Mouse (Mus musculus) kidney, embryonic 14.5 days (tissue): ENCODE results near the gene Aloxe3. TPM values are rescaled to one million over a fixed set of nuclear protein-coding genes. Genes with fewer than 3 reads are reported as not detected.

Source experiments
- ATAC-seq: fragments of 200-750 bp; cut with Nextera tagmentation; 2 replicates; pipeline ENCODE4 v1.8.0; 2017; ENCODE audit warnings: moderate number of reproducible peaks, mild to moderate bottlenecking, moderate TSS enrichment, moderate library complexity; ENCODE audit not compliant: low FRiP score, low TSS enrichment
- H3K27ac ChIP-seq: fragments of 300-500 bp; sonication (generic); 2 replicates; pipeline ENCODE4 v1.5.1; 2014; ENCODE audit warnings: low read depth, mild to moderate bottlenecking, low read length, moderate library complexity, mixed read lengths
- H3K27me3 ChIP-seq: fragments of 300-500 bp; sonication (generic); 2 replicates; pipeline ENCODE4 v1.6.1; 2014; ENCODE audit warnings: mild to moderate bottlenecking, low read length; ENCODE audit not compliant: control insufficient read depth, insufficient read depth
- H3K36me3 ChIP-seq: fragments of 300-500 bp; sonication (generic); 2 replicates; pipeline ENCODE4 v1.6.1; 2014; ENCODE audit warnings: low read length, mixed read lengths; ENCODE audit not compliant: control insufficient read depth, insufficient read depth
- H3K4me1 ChIP-seq: fragments of 300-500 bp; sonication (generic); 2 replicates; pipeline ENCODE4 v1.6.1; 2014; ENCODE audit warnings: low read length, mixed read lengths; ENCODE audit not compliant: control insufficient read depth, insufficient read depth
- H3K4me2 ChIP-seq: fragments of 300-500 bp; sonication (generic); replicated peaks from 2 replicates; pipeline ENCODE4 v1.6.1; 2014; ENCODE audit warnings: low read depth, mild to moderate bottlenecking, low read length
- H3K4me3 ChIP-seq: fragments of 300-500 bp; sonication (generic); 2 replicates; pipeline ENCODE4 v1.5.1; 2014; ENCODE audit warnings: mild to moderate bottlenecking, low read length
- H3K9ac ChIP-seq: fragments of 300-500 bp; sonication (generic); 2 replicates; pipeline ENCODE4 v1.6.1; 2014; ENCODE audit warnings: low read depth, mild to moderate bottlenecking, low read length, moderate library complexity
- H3K9me3 ChIP-seq: fragments of 300-500 bp; sonication (generic); 2 replicates; pipeline ENCODE4 v1.6.1; 2016; ENCODE audit warnings: low read length; ENCODE audit not compliant: control insufficient read depth
- WGBS: fragments of 180-500 bp; shearing (Covaris S2); extraction: QIAGEN DNeasy Blood & Tissue Kit; methylation state at CpG from one replicate; pipeline ENCODE4 v1.1.7; 2014; 5-methylcytosine and 5-hydroxymethylcytosine counted together
- polyA plus RNA-seq: library from polyadenylated mRNA; unstranded; fragments of >200 nt; fragmentation: Nextera tagmentation; extraction: Ambion mirVana; gene quantifications from 2 replicates; pipeline ENCODE4 v1.2.1, GENCODE M21; 2014

Aloxe3 gene
- polyA plus RNA-seq, 1 experiment from 2014 or later = 0.54 TPM

- no peaks in the 10 kb centered on the region for H3K36me3 ChIP-seq
- H3K27ac ChIP-seq = no peak overlapping the region
- H3K4me3 ChIP-seq = no peak overlapping the region
- 26% methylated on average over 7 of the region's 7 CpGs for WGBS
- 0 out of 2 replicates have a peak, but pooled peaks cover 3% of the 10 kb centered on the region for H3K4me1 ChIP-seq
- no peak for ATAC-seq
- no peaks in the 10 kb centered on the region for H3K9me3 ChIP-seq
- no peaks in the 10 kb centered on the region for H3K27me3 ChIP-seq
- no peak overlapping the region for H3K9ac ChIP-seq
- H3K4me2 ChIP-seq = no peak overlapping the region
Measured at GRCm38 (mm10) chr11:69171626-69172025, 45.9 kb downstream of the Aloxe3 start.

GRCm38 (mm10) chr11:69172606-69173005 lies 46.9 kb downstream of the Aloxe3 start:
- no peaks in the 10 kb centered on the region for H3K9me3 ChIP-seq
- no peak overlapping the region for H3K4me2 ChIP-seq
- no peak overlapping the region for H3K9ac ChIP-seq
- H3K4me1 ChIP-seq = 0 out of 2 replicates have a peak, but pooled peaks cover 3% of the 10 kb centered on the region
- ATAC-seq = no peak
- H3K27ac ChIP-seq = no peak overlapping the region
- no peaks in the 10 kb centered on the region for H3K27me3 ChIP-seq
- no peaks in the 10 kb centered on the region for H3K36me3 ChIP-seq
- 73% methylated on average over 2 of the region's 2 CpGs for WGBS
- no peak overlapping the region for H3K4me3 ChIP-seq

GRCm38 (mm10) chr11:69174722-69175121 lies 49.0 kb downstream of the Aloxe3 start:
- no peaks in the 10 kb centered on the region for H3K27me3 ChIP-seq
- H3K9ac ChIP-seq = no peak overlapping the region
- H3K27ac ChIP-seq = no peak overlapping the region
- H3K4me2 ChIP-seq = no peak overlapping the region
- H3K9me3 ChIP-seq = no peaks in the 10 kb centered on the region
- H3K36me3 ChIP-seq = no peaks in the 10 kb centered on the region
- 85% methylated on average over 7 of the region's 7 CpGs for WGBS
- ATAC-seq = no peak
- 0 out of 2 replicates have a peak, but pooled peaks cover 3% of the 10 kb centered on the region for H3K4me1 ChIP-seq
- H3K4me3 ChIP-seq = no peak overlapping the region

DNA sequence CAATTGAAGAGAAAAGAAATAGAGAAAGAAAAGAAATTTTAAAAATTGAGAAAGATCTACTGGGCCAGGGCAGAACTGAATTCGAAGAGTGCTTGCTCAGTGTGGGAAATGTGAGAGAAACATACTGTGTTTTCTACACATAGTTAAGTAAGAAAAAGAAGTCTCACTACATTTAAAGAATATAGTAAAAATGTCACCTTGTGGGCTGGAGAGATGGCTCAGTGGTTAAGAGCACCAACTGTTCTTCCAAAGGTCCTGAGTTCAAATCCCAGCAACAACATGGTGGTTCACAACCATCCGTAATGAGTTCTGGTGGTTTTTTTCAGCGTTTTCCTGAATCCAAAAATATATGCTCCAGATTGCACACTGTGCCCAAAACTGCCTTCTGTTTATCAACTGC lies 52.8 kb downstream of the Aloxe3 start:
- H3K9me3 ChIP-seq = no peaks in the 10 kb centered on the region
- H3K4me3 ChIP-seq = no peak overlapping the region
- ATAC-seq = no peak
- H3K9ac ChIP-seq = no peak overlapping the region
- no peak overlapping the region for H3K4me2 ChIP-seq
- H3K27me3 ChIP-seq = no peaks in the 10 kb centered on the region
- no peak overlapping the region for H3K27ac ChIP-seq
- no peaks in the 10 kb centered on the region for H3K36me3 ChIP-seq
- WGBS = 74% methylated on average over 3 of the region's 3 CpGs
- H3K4me1 ChIP-seq = no peaks in the 10 kb centered on the region

DNA sequence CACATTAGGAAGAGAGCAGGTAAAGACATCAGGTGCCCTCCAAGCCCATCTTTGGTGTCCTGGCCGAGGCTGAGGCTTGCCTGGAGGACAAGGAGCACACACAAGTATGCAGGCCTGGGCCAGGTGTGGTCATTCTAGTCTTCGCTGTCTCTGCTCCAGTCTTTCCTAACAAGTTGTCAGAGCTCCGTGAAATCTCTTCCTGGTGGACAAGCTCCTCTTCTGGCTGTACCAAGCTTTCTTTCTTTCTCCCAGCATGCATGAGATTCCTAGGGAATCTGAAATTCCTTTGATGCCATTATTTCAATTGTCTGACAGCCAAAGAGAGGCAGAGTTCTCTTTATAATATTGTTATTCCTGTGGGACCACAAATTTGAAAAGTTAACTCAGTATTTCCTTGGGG lies 53.8 kb downstream of the Aloxe3 start:
- Histone ChIP-seq H3K9me3 (no peaks in the 10 kb centered on the region), H3K9ac (no peak overlapping the region), H3K4me3 (no peak overlapping the region), H3K4me1 (no peaks in the 10 kb centered on the region), H3K27me3 (no peaks in the 10 kb centered on the region), H3K36me3 (no peaks in the 10 kb centered on the region), H3K4me2 (no peak overlapping the region), H3K27ac (no peak overlapping the region)
- no peak for ATAC-seq
- WGBS = 79% methylated on average over 3 of the region's 3 CpGs

- 81% methylated on average over 4 of the region's 4 CpGs for WGBS
Measured at GRCm38 (mm10) chr11:69180120-69180519, 54.4 kb downstream of the Aloxe3 start.

DNA sequence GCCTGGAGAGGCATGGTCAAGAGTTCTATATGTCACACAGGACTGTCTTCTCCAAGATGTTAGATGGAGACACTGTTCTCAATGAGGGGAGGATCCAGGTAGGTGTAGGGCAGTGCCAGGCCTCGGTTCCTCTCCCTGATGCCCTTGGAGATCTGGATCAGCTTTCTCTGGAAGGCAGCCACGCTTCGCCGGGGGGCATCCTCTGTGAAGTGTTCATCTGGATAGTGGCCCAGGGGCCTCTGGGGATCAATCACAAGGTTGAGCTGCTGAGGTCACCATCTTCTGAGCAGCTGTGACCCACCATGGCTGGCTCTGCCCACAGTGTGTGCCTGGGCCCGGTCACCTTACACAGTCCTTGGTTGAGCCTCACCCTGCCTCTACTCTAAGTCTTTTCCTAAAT lies 59.3 kb downstream of the Aloxe3 start:
- Histone ChIP-seq H3K9me3 (no peaks in the 10 kb centered on the region), H3K4me2 (no peak overlapping the region), H3K27ac (no peak overlapping the region), H3K9ac (no peak overlapping the region), H3K36me3 (no peaks in the 10 kb centered on the region), H3K4me1 (no peaks in the 10 kb centered on the region), H3K27me3 (no peaks in the 10 kb centered on the region), H3K4me3 (no peak overlapping the region)
- 74% methylated on average over 5 of the region's 5 CpGs for WGBS
- ATAC-seq = no peak

More at GRCm38 (mm10) chr11:69180120-69180519, 54.4 kb downstream of the Aloxe3 start:
- Histone ChIP-seq H3K4me1 (no peaks in the 10 kb centered on the region), H3K27me3 (no peaks in the 10 kb centered on the region), H3K4me2 (no peak overlapping the region), H3K27ac (no peak overlapping the region), H3K4me3 (no peak overlapping the region), H3K9me3 (no peaks in the 10 kb centered on the region), H3K9ac (no peak overlapping the region), H3K36me3 (no peaks in the 10 kb centered on the region)
- ATAC-seq = no peak

- Histone ChIP-seq H3K27ac (no peak overlapping the region), H3K4me3 (no peak overlapping the region), H3K9ac (no peak overlapping the region), H3K27me3 (no peaks in the 10 kb centered on the region), H3K36me3 (no peaks in the 10 kb centered on the region), H3K4me2 (no peak overlapping the region), H3K9me3 (no peaks in the 10 kb centered on the region), H3K4me1 (no peaks in the 10 kb centered on the region)
- ATAC-seq = no peak
- 86% methylated on average over 6 of the region's 6 CpGs for WGBS
Measured at GRCm38 (mm10) chr11:69185936-69186335, 60.2 kb downstream of the Aloxe3 start.

DNA sequence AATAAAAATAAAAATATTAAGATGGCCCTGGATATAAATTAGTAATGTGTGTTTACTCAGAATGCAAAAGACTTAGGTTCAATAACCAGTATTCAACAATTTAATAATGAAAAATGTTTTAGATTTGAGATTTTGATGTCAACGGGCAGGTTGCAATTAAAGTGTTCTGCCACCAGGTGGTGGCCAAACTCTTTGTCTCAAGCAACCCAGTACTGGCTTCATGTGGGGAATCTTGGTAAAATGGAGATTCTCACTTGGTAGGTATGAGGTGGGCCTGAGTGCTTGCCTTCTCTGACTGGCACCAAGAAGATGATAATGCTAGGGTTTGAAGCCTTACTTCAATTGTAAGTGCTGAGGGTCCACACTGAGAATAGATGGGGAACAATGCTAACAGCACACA lies 67.1 kb downstream of the Aloxe3 start:
- no peak overlapping the region for H3K4me2 ChIP-seq
- ATAC-seq = no peak

More for the DNA sequence above, 67.1 kb downstream of the Aloxe3 start:
- WGBS = 0% methylated on average over 1 of the region's 1 CpGs
- H3K27me3 ChIP-seq = peaks cover 24% of the 10 kb centered on the region
- no peaks in the 10 kb centered on the region for H3K4me1 ChIP-seq
- no peak overlapping the region for H3K27ac ChIP-seq
- no peaks in the 10 kb centered on the region for H3K9me3 ChIP-seq
- no peak overlapping the region for H3K4me3 ChIP-seq
- H3K9ac ChIP-seq = no peak overlapping the region
- H3K36me3 ChIP-seq = no peaks in the 10 kb centered on the region
